Comparison of ENCODE assay signal across 22 mouse cellular contexts in genomic region chr9:21589538-21589937, GRCm38 (mm10). TPM values are rescaled to one million over a fixed set of nuclear protein-coding genes. Genes with fewer than 3 reads are reported as not detected.
DNase-seq lines count a peak whose midpoint lies in the region; ATAC-seq and TF ChIP-seq lines count a peak whose summit lies in the region.
"Had no signal": no experiment of that assay in that cellular context is flagged by ENCODE, and none has a peak within 500 bp of the region (broad histone marks: within the 10 kb centered on the region; RNA-seq: fewer than 3 reads in every experiment).

No protein-coding gene starts in this region.

- peaks cover 10 to 17% of the 10 kb centered on the region in 2 experiments for H3K36me3 ChIP-seq in MEL (ENCODE audit: control insufficient read depth in 1 of 2, insufficient read depth in 2 of 2, low read length in 2 of 2)
- peaks cover 69% of the 10 kb centered on the region for H3K36me3 ChIP-seq in embryonic facial prominence, embryonic 10.5 days (replicated peaks)
- H3K36me3 ChIP-seq in stomach, postnatal 0 days (ENCODE audit: control insufficient read depth, insufficient read depth, low read length): peaks cover 46% of the 10 kb centered on the region

- no peak for ATAC-seq in stomach, postnatal 0 days (ENCODE audit: low FRiP score, low TSS enrichment)
- ATAC-seq: forebrain, embryonic 14.5 days; forebrain, embryonic 16.5 days had no signal

- H3K27me3 ChIP-seq in MEL (ENCODE audit: control insufficient read depth in 1 of 2, insufficient read depth in 2 of 2, low read length in 2 of 2): no peaks in the 10 kb centered on the region
- H3K27me3 ChIP-seq in embryonic facial prominence, embryonic 10.5 days (replicated peaks; ENCODE audit: low read depth, poor library complexity, severe bottlenecking): no peaks in the 10 kb centered on the region
- no peaks in the 10 kb centered on the region for H3K27me3 ChIP-seq in stomach, postnatal 0 days (ENCODE audit: control insufficient read depth, insufficient read depth, low read length)
- H3K27me3 ChIP-seq: embryonic facial prominence, embryonic 13.5 days; embryonic facial prominence, embryonic 15.5 days; forebrain, embryonic 12.5 days had no signal

- peaks cover 3 to 19% of the 10 kb centered on the region in 2 experiments; a peak in 3 of 4 replicates for H3K4me1 ChIP-seq in MEL (ENCODE audit: control insufficient read depth in 1 of 2, insufficient read depth in 2 of 2, low read length in 2 of 2)
- peaks cover 29% of the 10 kb centered on the region for H3K4me1 ChIP-seq in embryonic facial prominence, embryonic 10.5 days
- no peaks in the 10 kb centered on the region for H3K4me1 ChIP-seq in stomach, postnatal 0 days (replicated peaks; ENCODE audit: control insufficient read depth, insufficient read depth)

- no peaks in the 10 kb centered on the region for H3K9me3 ChIP-seq in MEL (replicated peaks; ENCODE audit: insufficient read depth, low read length)
- no peaks in the 10 kb centered on the region for H3K9me3 ChIP-seq in embryonic facial prominence, embryonic 10.5 days
- no peaks in the 10 kb centered on the region for H3K9me3 ChIP-seq in stomach, postnatal 0 days (ENCODE audit: control insufficient read depth, low read length)
- H3K9me3 ChIP-seq: embryonic facial prominence, embryonic 13.5 days; embryonic facial prominence, embryonic 15.5 days; forebrain, embryonic 10.5 days; forebrain, embryonic 12.5 days; G1E had no signal

- H3K4me3 ChIP-seq in MEL (ENCODE audit: control insufficient read depth in 1 of 2, insufficient read depth in 1 of 2, low read depth in 2 of 2, low read length in 2 of 2): no peak overlapping the region
- H3K4me3 ChIP-seq in embryonic facial prominence, embryonic 10.5 days: 0 out of 2 replicates have a peak overlapping the region, but pooled peaks have one; percentile 11
- no peak overlapping the region for H3K4me3 ChIP-seq in stomach, postnatal 0 days (ENCODE audit: low read depth, low read length)
- H3K4me3 ChIP-seq: embryonic facial prominence, embryonic 13.5 days; embryonic facial prominence, embryonic 15.5 days; erythroblast, embryonic 14.5 days; forebrain, embryonic 10.5 days; forebrain, embryonic 12.5 days had no signal

- no peak for TF ChIP-seq EP300 in MEL (IDR thresholded peaks at IDR 0.05; ENCODE audit: low read depth in 1 of 2, low read length in 2 of 2)
- no peak for TF ChIP-seq EP300 in stomach, postnatal 0 days (optimal IDR thresholded peaks at IDR 0.05)

- no peak for TF ChIP-seq CTCF in MEL (IDR thresholded peaks at IDR 0.05 in 2 of 3, conservative IDR thresholded peaks at IDR 0.05 in 1 of 3; ENCODE audit: control insufficient read depth in 1 of 3, insufficient read depth in 1 of 3, low read depth in 2 of 3, low read length in 3 of 3, poor library complexity in 1 of 3, severe bottlenecking in 1 of 3)
- TF ChIP-seq CTCF in stomach, postnatal 0 days (IDR thresholded peaks at IDR 0.05; ENCODE audit: low read depth): no peak

- TF ChIP-seq POLR2A in MEL (IDR thresholded peaks at IDR 0.05; ENCODE audit: control insufficient read depth in 1 of 2, insufficient read depth in 1 of 2, low read depth in 1 of 2, low read length in 2 of 2, poor library complexity in 1 of 2): peak in 1 of 2 experiments; percentile 42; a peak in 2 of 4 replicates

- no peak overlapping the region for H3K27ac ChIP-seq in MEL (ENCODE audit: control insufficient read depth, low read depth, low read length)
- no peak overlapping the region for H3K27ac ChIP-seq in embryonic facial prominence, embryonic 10.5 days (replicated peaks)
- no peak overlapping the region for H3K27ac ChIP-seq in stomach, postnatal 0 days (replicated peaks)
- H3K27ac ChIP-seq: embryonic facial prominence, embryonic 13.5 days; embryonic facial prominence, embryonic 15.5 days; forebrain, embryonic 10.5 days; forebrain, embryonic 12.5 days had no signal

- peaks cover 18% of the 10 kb centered on the region for H3K79me2 ChIP-seq in MEL (ENCODE audit: control insufficient read depth, insufficient read depth, low read length, poor library complexity)

- no peak overlapping the region for H3K9ac ChIP-seq in MEL (ENCODE audit: control insufficient read depth, low read depth, low read length, poor library complexity, severe bottlenecking)
- no peak overlapping the region for H3K9ac ChIP-seq in stomach, postnatal 0 days (ENCODE audit: low read length)
- H3K9ac ChIP-seq: embryonic facial prominence, embryonic 13.5 days; embryonic facial prominence, embryonic 15.5 days; forebrain, embryonic 12.5 days had no signal

- TF ChIP-seq RAD21 in MEL (IDR thresholded peaks at IDR 0.05; ENCODE audit: low read depth, low read length): no peak

- DNase-seq in MEL (ENCODE audit: low read depth, low spot score): no peak
- DNase-seq in embryonic facial prominence, embryonic 10.5 days (ENCODE audit: low spot score): no peak
- DNase-seq in stomach, postnatal 0 days (ENCODE audit: low spot score): no peak
- DNase-seq in frontal cortex, postnatal 10 days (ENCODE audit: low spot score in 2 of 2): no peak
- no peak for DNase-seq in urinary bladder, adult 2 months (ENCODE audit: low spot score)
- DNase-seq: adrenal gland, adult 2 months; adrenal gland, postnatal 10 days; adrenal gland, postnatal 25 days; cerebellum, adult 11 months; cerebellum, adult 18-20 months; cerebellum, adult 8-10 months; cerebellum, adult 9-11 months; cerebellum, postnatal 14 days; cerebellum, postnatal 36 days had no signal

- WGBS in embryonic facial prominence, embryonic 10.5 days: 92% methylated on average over 5 of the region's 5 CpGs
- WGBS in stomach, postnatal 0 days: 85% methylated on average over 5 of the region's 5 CpGs

- no peak overlapping the region for H3K4me2 ChIP-seq in stomach, postnatal 0 days (replicated peaks; ENCODE audit: low read depth)
- H3K4me2 ChIP-seq: embryonic facial prominence, embryonic 13.5 days; embryonic facial prominence, embryonic 15.5 days; forebrain, embryonic 12.5 days had no signal

TF ChIP-seq in MEL, 35 proteins besides CTCF, POLR2A, EP300 and RAD21:
- TF ChIP-seq ZMIZ1 (IDR thresholded peaks at IDR 0.05; ENCODE audit: low read depth, low read length) (no peak), ETS1 (IDR thresholded peaks at IDR 0.05; ENCODE audit: low read depth, low read length) (no peak), MEF2A (IDR thresholded peaks at IDR 0.05; ENCODE audit: extremely low read depth, insufficient replicate concordance, low read depth, low read length, poor library complexity, severe bottlenecking) (no peak), MYC (IDR thresholded peaks at IDR 0.05; ENCODE audit: low read depth, low read length) (no peak), NRF1 (IDR thresholded peaks at IDR 0.05; ENCODE audit: insufficient read depth, low read depth, low read length, poor library complexity, severe bottlenecking) (no peak), POLR2AphosphoS5 (IDR thresholded peaks at IDR 0.05; ENCODE audit: borderline replicate concordance, low read depth, low read length) (peak; percentile 83)

RNA-seq across cellular contexts. Expression of gene Timm29, which starts 3.0 kb away (rescaled TPM):
- total RNA-seq in MEL (2012; rRNA removed): 74.1 and 87.9 TPM in 2 replicates
- 100 to 1,000 TPM in 1 of 2 experiments, 10 to 100 TPM in 1; 45.8 to 163 TPM for polyA plus RNA-seq in MEL (2012; ENCODE audit: insufficient read depth in 1 of 2, insufficient read length in 2 of 2, low read depth in 1 of 2, low replicate concordance in 2 of 2, missing spikeins in 1 of 2)
- 32.0 and 32.7 TPM in 2 replicates for polyA plus RNA-seq in embryonic facial prominence, embryonic 10.5 days (2016; fragmentation: Nextera tagmentation; extraction: Ambion mirVana)
- polyA plus RNA-seq in stomach, postnatal 0 days (2015; fragmentation: Nextera tagmentation; extraction: Ambion mirVana): 16.5 and 18.2 TPM in 2 replicates
- 30.5 and 32.5 TPM in 2 replicates for polyA plus RNA-seq in urinary bladder, adult 2 months (2012; rRNA removed)

RNA-seq across cellular contexts. Expression of gene Yipf2, which starts 3.1 kb away (rescaled TPM):
- total RNA-seq in MEL (2012; rRNA removed): 22.8 and 24.0 TPM in 2 replicates
- polyA plus RNA-seq in MEL (2012; ENCODE audit: insufficient read depth in 1 of 2, insufficient read length in 2 of 2, low read depth in 1 of 2, low replicate concordance in 2 of 2, missing spikeins in 1 of 2): 10 to 100 TPM in 1 of 2 experiments, not detected in 1; 84.9 TPM
- 19.0 and 21.2 TPM in 2 replicates for polyA plus RNA-seq in embryonic facial prominence, embryonic 10.5 days (2016; fragmentation: Nextera tagmentation; extraction: Ambion mirVana)
- 22.5 and 25.5 TPM in 2 replicates for polyA plus RNA-seq in stomach, postnatal 0 days (2015; fragmentation: Nextera tagmentation; extraction: Ambion mirVana)
- 29.9 and 33.8 TPM in 2 replicates for polyA plus RNA-seq in urinary bladder, adult 2 months (2012; rRNA removed)

RNA-seq across cellular contexts. Expression of gene Smarca4, which starts 26.4 kb away (rescaled TPM):
- 249 and 263 TPM in 2 replicates for total RNA-seq in MEL (2012; rRNA removed)
- polyA plus RNA-seq in MEL (2012; ENCODE audit: insufficient read depth in 1 of 2, insufficient read length in 2 of 2, low read depth in 1 of 2, low replicate concordance in 2 of 2, missing spikeins in 1 of 2): 100 to 1,000 TPM in 1 of 2 experiments, 10 to 100 TPM in 1; 71.4 to 381 TPM
- 157 and 165 TPM in 2 replicates for polyA plus RNA-seq in embryonic facial prominence, embryonic 10.5 days (2016; fragmentation: Nextera tagmentation; extraction: Ambion mirVana)
- 27.2 and 29.0 TPM in 2 replicates for polyA plus RNA-seq in stomach, postnatal 0 days (2015; fragmentation: Nextera tagmentation; extraction: Ambion mirVana)
- 56.6 and 63.0 TPM in 2 replicates for polyA plus RNA-seq in urinary bladder, adult 2 months (2012; rRNA removed)

RNA-seq across cellular contexts. Expression of gene Carm1, which starts 42.8 kb away (rescaled TPM):
- 121 and 131 TPM in 2 replicates for total RNA-seq in MEL (2012; rRNA removed)
- polyA plus RNA-seq in MEL (2012; ENCODE audit: insufficient read depth in 1 of 2, insufficient read length in 2 of 2, low read depth in 1 of 2, low replicate concordance in 2 of 2, missing spikeins in 1 of 2): 100 to 1,000 TPM; 121 to 423 TPM
- 73.1 and 84.1 TPM in 2 replicates for polyA plus RNA-seq in embryonic facial prominence, embryonic 10.5 days (2016; fragmentation: Nextera tagmentation; extraction: Ambion mirVana)
- 12.0 and 15.5 TPM in 2 replicates for polyA plus RNA-seq in stomach, postnatal 0 days (2015; fragmentation: Nextera tagmentation; extraction: Ambion mirVana)
- polyA plus RNA-seq in urinary bladder, adult 2 months (2012; rRNA removed): 36.1 and 50.3 TPM in 2 replicates
